Mouse (Mus musculus) natural killer cell, adult 2 months (primary cell): ENCODE measurements around the gene Mta2.
"Not testable (repeated sequence)": the region's sequence is repeated elsewhere in the genome, so short reads cannot be mapped to it uniquely, and the experiment has no call there.

Experiments
- DNase-seq, 2 experiments: peaks; one replicate each; pipeline ENCODE4 v3.0.0; 2022; ENCODE audit warnings: low spot score in 2 of 2

The Mta2 gene

DNA sequence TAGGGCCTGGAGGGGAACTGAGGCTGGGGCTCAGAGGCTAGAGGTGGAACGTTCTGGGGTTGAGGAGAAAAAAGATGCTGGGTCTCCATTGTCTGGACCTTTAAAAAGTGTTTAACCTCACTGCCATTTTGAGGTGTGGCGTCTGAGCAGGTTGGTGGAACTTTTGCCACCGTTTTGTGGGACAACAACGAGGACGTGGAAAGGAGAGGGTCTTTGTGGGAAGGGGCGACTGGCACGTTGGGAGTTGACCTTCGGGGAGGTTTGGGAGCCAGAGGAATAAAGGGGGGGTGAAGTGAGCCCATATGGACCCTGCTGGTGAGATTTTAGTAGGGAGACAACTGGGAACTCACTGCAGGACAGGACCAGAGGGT is 25.7 kb downstream of the Mta2 start:
- no peak for DNase-seq

DNA sequence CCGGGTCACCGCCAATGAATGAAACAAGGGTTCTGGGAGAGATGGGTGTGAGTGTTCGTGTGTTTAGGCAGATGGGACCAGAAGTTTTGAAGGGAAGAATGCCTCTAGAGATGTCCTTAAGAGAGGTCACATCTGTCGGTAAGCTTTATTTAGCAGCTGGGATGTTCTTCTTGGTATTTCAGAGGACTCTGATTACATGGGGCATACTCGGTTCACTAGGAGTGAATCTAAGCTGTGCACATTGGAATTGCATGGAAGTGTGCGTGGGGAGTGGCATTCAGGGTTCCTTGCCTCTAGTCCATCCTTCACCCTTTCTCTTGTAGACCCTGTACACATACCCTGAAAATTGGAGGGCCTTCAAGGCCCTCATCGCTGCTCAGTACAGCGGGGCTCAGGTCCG is 26.2 kb downstream of the Mta2 start:
- no peak for DNase-seq

DNA sequence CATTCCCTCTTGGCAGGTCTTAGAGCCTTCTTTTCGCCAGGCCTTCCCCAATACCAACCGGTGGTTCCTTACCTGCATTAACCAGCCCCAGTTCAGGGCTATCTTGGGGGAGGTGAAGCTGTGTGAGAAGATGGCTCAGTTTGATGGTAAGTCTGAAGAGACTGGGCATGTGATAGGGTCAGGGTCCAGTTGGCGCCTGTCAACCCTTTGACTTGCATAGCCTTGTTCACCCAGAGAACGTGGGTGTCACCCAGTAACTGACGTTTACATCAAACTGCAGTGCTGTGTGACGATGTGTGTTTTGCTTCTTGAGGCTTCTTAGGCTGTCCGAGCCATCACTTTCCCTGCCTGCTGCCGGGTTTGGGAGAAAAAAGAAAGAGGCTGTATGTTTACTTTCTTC is 30.8 kb downstream of the Mta2 start:
- DNase-seq, result not testable (repeated sequence)

DNA sequence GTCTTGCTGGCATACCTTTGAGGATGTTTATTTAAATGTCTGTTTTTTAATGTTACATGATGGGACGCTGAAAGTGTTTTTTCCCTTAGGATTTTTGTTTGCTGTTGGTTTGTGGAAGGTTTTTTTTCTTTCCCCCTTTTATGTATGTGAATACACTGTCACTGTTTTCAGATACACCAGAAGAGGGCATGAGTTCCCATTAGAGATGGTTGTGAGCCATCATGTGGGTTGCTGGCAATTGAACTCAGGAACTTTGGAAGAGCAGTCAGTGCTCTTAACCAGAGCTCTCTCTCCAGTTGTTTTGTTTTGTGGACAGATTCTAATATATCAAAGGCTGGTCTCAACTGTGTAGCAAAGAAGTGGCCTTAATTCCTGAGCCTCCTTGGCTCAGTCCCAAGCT is 33.0 kb downstream of the Mta2 start:
- no peak for DNase-seq

DNA sequence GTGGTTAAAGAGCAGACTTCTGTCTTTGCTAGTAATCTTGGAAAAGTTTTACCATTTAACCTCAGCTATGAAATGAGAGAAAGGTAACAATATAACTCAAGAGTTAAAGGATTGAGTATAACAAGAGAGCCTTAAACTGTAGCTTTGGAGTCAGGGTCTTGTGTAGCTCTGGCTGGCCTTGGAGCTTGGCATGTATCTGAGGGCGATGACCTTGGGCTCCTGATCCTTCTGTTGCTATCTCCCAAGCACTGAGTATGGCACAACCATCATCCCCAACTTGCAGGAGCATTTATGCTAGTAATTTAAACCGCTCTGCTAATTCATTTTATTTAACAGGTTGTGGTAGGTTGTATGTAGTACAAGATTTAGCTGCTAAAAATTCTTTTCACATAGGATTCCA is 33.8 kb downstream of the Mta2 start:
- no peak for DNase-seq

DNA sequence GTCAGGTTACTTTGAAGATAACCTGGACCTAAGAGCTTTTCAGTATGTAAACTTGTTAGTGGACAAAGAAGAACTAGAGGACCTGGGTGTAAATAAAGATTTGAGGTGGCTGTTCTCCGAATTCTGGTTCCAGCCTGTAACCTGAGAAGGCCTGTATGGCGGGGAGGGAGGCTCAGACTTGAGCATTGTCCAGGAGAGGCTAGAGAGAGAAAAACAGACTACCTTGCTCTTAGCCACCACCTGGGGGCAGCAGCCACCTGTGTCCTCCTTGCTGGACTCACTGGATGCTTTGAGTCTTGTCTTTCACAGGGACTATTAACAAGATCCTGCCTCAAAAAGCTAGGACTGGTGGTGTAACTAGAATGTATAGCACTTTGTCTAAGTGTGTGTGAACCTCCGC is 34.9 kb downstream of the Mta2 start:
- peak; percentile 47 to 61 for DNase-seq

DNA sequence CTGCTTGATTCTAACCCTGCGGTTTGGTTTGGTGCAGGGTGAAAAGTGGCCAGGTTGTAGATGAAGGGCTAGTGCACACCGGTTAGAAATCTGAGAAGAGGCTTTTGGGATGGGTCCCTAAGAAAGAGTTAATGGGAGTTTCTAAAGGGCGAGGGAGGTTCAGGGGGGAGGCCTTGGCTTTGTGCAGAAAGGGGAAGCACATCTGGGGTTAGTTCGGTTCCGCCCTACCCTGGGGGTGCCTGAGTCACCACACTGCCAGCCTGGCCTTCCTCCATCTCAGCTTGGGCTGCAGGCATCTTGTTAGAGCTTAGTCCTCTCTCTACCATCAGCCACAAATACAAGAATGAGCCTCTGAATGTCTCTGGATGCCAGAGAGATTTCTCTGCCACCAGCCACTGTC is 39.1 kb downstream of the Mta2 start:
- DNase-seq, result peak; percentile 69 to 73

DNA sequence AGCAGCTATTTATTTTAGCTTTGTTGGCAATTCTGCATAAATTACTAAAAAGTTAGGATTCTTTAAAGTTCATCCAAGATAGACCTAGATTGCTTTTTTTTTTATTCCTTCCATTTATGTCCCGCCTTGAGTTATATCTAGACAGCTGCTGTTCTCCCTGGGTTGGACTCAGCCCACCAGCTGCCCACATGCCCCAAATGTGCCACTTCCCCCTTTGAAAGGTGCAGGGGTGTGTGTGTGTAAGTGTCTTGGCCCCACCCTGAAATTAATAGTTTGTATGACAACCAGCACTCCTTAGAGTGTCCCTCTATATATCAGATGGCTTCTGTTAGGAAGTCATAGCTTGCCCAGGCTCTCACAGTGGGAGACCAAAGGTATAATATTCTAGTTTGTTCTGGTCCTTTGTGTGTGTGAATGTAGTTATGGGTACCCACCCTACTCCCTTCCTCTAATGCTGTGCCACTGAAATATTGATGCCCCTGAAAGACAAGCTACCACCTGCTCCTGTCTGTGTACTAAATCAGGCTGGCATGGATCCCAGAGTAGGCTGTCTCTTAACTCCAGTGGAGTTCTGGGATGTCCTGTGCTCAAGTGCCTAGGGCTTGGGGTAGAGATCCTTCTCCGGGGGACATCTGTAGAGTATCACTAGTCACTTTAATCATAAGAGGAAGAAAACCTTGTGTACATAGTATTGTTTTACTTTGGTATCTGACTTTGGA is 39.9 kb downstream of the Mta2 start:
- DNase-seq, result peak; percentile 41 to 42

DNA sequence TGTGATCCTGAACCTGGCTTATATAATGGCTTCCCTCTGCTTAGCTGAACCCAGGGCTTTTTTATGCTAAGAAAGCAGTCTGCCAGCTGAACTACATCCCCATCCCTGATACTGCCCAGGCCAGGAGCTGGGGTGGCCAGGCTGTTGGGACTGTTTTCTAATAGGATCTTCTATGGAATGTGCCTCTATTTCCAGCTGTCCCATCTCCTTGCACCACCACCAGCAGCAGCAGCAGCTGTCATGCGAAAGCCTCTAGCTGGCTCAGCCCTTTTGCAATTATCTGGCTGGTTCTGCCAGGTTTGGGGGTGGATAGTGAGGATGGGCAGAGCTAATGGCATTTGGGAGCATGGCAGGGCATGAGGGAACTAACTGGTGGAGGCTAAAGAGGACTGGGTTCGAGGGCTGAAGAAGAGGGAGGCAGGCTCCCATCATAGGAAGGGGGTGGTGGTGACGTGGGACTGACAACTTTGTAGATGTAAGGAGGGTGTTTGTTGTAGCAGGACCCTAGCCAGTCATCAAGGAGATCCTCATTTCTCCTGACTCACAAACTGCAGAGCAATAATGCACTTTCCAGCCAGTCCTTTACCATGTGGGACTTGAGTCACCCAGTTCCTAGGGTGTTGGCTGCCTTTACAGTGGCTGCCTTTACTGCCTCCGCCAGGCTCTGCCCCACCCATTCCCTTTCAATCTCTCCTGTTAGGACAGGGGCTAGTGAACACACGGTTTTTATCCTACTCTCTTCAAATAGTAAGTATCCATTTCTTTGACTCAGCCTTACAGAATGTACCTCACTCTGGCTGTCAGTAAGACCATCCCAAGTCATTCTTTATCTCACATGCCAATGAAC is 40.9 kb downstream of the Mta2 start:
- no peak for DNase-seq

DNA sequence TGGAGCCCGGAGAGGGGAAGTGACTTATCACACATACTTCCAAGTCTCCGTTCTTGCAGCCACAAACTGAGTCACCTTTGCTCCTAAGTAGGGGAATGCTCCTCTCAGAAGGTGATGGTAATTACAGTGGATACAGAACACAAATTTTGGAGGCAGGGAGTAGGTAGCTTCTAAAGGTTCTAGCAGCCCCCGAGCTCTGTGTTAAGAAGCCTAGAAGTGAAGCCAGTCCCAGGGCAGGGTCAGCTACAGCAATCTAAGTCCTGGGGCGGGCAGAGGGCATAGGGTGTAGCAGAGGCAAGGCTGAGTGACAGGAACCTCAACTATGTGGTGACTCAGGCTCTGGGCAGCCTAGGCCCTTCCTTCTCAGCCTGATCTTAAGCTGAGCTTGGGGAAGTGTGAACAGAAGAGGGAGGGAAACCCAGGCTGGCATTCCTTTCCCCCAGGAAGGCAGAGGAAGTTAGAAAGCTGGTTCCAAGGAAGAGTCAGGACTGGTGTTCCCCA is 41.5 kb downstream of the Mta2 start:
- DNase-seq, result peak; percentile 58 to 67

DNA sequence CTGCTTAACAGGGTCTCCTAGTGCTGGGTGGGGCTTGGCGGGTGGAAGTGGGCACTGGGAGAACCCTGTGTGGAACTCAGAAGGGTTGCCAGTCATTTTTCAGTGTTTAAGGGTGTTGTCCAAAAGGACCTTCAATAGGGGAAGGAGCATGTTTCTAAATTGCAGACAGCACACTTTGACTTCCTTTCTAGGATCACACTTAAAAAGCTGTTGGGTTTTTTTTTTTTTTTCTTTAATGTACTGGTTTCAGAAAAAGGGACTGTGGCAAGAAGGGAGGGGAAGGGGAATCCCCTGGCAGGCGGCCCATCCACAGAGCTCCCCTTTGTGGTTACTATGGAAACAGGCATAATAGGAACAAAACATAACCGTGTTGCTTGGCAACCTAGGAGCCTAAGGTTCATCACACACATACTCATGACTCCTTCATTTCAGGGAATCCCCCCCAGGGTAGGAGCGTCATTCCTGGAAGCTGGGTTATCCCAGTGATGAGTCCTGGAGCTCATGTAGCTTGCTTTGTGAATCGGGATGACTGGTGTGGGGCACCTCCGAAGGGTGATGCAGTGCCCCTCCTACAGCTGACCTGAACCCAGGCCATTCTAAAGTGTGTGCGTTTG is 42.7 kb downstream of the Mta2 start:
- DNase-seq, result peak; percentile 92 to 94

DNA sequence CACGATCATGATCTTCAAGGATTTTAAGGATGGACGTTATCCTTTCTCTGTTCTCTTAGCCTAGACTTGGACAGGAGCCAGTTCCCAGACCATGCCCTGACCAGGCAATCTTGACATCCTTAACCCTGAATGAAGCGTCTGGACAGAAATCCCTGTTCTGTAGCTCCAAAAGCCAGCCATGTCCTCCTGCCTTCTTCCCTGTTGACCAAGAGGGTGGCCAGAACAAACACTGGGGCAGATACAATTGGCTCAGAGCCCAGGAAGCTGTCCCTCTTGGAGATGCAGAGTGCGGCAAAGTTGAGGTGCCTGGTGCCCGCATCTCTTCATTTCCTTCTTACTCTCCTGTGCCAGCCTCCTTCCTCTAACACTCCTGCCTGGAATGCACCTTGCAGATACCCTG is 44.2 kb downstream of the Mta2 start:
- DNase-seq, result no peak

DNA sequence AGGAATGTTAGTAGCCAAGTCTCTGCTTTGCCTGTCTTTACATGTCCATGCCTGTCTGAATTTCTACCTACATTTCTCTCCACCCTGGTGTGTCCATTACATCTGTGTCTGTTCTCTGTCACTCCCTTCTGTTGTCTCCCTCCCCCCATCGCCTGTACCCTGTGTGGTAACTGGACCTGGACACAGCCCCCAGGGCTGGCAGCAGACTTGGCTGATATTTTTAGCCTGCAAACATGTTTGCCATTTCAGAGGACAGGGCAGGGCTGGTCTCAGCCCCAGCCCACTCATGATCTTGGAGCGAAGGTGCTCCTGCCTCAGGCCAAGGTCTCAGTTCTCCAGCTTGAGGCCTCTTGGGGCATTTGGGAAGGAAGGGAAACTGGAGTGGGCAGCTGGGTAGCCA is 46.1 kb downstream of the Mta2 start:
- no peak for DNase-seq

DNA sequence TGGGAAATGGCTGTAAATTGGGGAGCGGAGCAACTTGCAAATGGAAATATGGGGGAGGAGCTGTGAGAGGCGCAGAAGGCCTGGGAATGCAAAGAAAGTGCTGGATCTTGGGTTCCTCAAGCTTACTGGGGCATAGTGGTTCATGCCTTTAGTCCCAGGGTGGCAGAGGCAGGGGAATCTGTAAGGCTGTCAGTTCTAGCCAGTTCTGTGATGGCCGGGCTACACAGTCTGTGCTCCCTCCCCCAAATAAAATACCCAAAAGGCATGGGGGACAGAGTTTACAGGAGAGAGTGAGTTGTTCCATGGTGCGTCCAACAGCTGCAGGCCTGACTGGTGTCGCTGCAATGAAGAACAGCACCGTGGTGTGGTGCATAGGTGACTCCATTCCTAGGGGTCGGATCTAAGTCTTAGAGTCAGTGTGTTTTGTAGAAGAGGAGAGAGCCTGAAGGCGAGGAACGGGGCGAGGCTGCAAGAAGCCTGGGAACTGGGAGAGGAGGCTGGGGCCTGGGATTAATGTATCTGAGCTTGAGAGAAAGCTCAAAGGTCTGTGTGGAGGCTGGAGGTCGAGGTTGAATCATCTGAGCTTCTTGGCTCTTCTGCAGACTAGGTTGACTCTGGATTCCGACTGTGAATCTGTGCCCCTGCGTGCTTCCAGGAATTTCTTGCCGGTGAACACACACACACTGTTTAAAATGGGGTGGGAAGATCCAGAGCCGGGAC is 46.8 kb downstream of the Mta2 start:
- no peak for DNase-seq

DNA sequence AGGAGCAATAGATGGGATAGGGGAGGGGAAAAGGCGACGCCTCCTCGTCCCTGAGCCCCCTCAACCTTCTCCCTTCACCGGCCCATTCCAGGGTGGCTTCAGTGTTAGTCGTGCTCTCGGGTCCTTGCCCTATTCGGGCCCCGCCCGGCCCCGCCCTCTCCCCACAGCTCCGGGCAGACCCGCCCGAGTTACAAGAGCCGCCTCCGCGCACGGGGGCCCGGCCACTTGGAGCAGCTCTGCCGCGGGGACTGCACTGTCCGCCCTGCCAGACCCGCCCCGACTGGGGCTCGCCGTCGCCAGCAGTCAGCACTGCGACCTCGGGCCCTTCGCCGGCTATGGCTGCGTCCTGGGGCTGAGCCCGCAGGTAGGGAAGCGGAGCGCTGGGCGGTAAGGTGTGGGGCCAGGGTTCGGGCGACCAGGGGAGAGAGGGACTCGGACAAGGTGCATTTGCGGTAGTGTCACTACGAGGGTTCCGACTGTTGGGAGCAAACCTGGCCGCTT is 47.4 kb downstream of the Mta2 start, which contains the start of gene Ahnak:
TSS of gene Ahnak (plus strand) at position 219 of the 501 bp plus-strand sequence.
- peak; percentile 68 to 79 for DNase-seq

DNA sequence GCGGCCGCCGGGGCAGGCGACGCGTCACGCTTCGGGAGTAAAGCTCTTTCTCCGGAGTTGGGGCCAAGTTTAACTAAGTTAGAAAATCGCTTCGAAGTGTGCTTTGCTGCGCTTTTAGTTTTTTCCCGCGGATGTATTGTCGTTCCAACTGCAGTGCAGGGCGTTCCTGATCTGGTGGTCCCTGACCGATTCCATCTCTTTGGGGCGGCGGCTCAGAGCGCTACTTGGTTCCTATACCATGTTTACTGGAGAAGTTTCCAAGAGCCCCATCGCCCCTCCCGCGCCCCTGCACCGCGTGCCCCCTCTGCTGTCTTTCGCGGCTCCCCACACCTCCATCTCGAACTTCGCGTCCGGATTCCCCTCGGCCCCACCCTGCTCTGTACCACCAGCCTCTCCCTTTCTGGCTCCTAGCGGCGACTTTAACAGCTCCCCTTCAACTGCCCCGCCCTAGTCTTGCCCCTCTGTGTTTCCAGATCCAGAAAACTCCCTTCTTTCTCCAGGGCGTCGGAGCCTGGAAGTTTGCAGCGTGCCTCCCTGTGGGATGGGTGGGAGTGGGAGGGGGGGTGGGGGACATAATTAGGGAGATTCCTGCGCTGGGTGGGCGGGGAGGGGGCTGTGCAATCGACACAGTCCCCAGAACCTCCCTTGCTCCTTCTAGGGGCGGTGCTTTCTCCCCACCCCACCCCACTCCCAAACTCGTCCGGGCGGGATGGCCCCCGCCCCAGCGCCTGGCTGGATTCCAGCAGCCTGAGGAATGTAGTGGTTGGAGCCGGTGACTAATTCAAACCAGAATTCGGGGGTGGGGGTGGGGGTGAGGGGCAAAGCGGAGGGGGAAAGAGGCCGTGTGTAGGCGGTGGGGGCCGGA is 48.1 kb downstream of the Mta2 start:
- DNase-seq, result peak; percentile 69 to 74

DNA sequence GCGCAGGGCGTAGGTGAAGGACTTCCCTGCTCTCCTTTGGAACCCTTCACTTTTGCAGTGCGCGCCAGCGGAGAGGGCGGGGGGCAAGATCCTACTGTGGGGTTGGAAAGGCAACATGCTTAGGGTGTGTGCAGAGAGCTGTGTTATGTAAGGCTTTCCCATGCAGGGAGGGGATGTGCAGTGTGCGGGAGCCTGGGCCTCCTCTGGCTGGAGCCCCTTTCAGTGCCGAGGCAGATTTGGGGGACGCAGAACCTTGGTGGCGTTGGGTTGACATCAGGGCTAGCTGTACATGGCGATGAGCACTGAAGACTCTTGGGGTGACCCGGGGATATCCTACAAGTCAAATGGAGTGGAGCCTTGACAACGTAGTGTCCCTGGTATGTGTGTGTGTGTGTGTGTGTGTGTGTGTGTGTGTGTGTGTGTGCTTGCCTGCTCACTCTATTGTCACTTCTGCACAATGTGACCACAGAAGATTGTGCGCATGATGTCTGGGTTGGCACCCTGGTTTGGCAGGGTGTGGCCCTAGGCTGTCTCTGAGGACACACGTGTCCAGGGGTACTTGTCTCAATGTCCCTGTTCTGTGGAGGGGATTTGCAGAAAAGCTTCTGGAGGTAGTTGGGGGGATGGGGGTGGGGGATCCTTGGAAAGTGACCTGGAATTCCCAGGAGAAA is 48.9 kb downstream of the Mta2 start:
- peak; percentile 61 to 77 for DNase-seq

DNA sequence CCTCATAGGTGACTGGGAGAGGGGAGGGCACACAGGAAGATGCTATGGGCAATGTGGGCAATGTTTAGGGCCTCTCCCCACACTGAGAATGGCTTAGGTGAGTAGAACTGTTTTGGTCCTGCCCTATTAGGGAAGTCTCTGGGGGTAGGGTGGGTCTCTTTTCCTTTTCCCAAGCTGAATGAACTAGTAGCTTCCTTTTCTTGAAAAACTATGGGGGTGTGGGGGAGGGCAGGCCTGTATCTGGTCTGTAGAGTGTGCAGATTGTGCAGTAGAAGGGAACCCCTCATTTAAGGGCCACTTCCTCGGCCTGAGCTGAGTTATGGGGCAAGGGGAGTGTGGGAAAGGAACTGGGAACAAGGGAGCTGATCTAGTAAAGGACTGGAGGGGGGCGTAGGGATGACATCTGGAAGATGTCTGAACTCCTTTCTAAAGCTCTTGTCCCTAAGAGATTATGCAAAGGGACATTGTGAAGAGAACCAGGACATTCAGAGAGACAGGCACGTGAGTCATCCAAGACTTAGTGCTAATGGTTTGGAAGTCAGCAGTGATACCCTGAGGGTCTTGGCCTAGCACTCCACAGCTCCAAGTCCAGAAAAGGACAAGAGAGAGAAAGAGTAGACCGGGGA is 49.7 kb downstream of the Mta2 start:
- no peak for DNase-seq

DNA sequence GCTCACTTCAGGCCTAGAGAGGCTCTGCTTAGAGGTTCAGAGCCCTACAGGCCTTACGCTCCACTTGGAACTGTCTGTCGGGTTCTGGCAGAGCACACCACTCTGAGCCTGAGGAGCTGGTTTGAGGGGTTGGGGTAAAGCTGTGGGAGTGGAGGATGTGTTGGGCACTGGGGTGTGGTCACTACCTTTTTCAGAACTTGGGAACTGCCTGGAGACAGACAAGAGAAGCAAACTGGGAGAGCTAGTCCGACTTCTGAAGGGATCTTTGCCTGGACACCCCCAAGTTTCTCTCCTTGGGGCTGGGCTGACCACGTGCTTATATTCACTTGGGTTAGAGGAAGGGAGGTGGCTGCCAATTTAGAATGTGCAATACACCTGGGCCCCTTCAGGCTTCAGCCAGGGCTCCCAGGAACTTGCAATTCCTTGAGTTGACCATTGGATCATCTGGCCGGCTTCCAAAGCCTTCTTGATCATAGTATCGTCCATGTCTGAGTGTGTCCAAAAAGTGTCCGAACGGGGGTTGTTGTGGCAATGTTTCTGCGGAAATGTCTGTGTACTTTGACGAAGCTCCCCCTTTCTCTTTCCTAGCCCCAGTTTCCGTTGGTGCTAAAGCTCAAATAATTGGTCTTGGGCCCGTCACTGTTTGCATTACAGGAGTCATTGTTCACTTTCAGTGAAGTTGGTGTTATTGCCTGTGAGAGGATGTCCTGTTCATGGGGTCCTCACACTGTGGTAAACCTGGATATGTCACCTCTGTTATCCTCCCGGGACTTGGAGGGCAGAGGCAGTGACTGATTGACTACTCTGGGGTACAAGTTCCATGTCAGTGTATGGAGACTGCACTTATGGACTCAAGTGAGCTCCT is 50.4 kb downstream of the Mta2 start:
- no peak for DNase-seq
